Mouse (Mus musculus) CH12.LX (cell line): ENCODE measurements around the gene Cacna1s.

Experiments used
- MXI1 ChIP-seq: IDR thresholded peaks from 2 replicates; pipeline ENCODE4 v1.6.1; 2011; ENCODE audit warnings: mild to moderate bottlenecking, low read depth, low read length, improper control_type of control experiment
- POLR2A ChIP-seq: IDR thresholded peaks from 2 replicates; pipeline ENCODE4 v1.6.1; 2011; ENCODE audit warnings: low read depth, mild to moderate bottlenecking, improper control_type of control experiment, low read length
- RCOR1 ChIP-seq: conservative IDR thresholded peaks from 2 replicates; pipeline ENCODE4 v1.6.1; 2012; ENCODE audit warnings: low read depth, mild to moderate bottlenecking, inconsistent platforms, low read length, improper control_type of control experiment

- TF ChIP-seq MXI1 (no peak), POLR2A (no peak), RCOR1 (no peak)
Measured at GRCm38 (mm10) chr1:136014796-136015502, 37.6 kb upstream of the Cacna1s start.
